Mouse (Mus musculus) layer of hippocampus, adult 9-11 months (tissue): Measurements from ENCODE around the gene Ly6g6f.

ENCODE experiments used
- DNase-seq: peaks from one replicate; pipeline ENCODE4 v3.0.0; 2022

Gene Ly6g6f

GRCm38 (mm10) chr17:35077285-35077684, 8.1 kb downstream of the Ly6g6f start:
- DNase-seq: no peak

- no peak for DNase-seq
These were observed 8.8 kb downstream of the Ly6g6f start, which contains the start of gene Ly6g6e for GRCm38 (mm10) chr17:35076507-35077176. Ly6g6e (plus strand) TSS chr17:35076902.

- no peak for DNase-seq
These were observed 11.3 kb downstream of the Ly6g6f start for GRCm38 (mm10) chr17:35074097-35074496.

GRCm38 (mm10) chr17:35071454-35071853, 14.0 kb downstream of the Ly6g6f start:
- DNase-seq: no peak

GRCm38 (mm10) chr17:35070556-35071229, 14.7 kb downstream of the Ly6g6f start:
- DNase-seq: no peak

GRCm38 (mm10) chr17:35068213-35068914, 17.0 kb downstream of the Ly6g6f start:
- DNase-seq: no peak

GRCm38 (mm10) chr17:35066084-35066483, 19.3 kb downstream of the Ly6g6f start, which contains the start of gene Mpig6b:
Mpig6b (minus strand) TSS chr17:35066184.
- DNase-seq: no peak

- no peak for DNase-seq
These were observed 20.2 kb downstream of the Ly6g6f start, which contains the start of gene Ly6g6c for GRCm38 (mm10) chr17:35064951-35065947. Ly6g6c (plus strand) TSS chr17:35065388.

GRCm38 (mm10) chr17:35064378-35064877, 21.0 kb downstream of the Ly6g6f start:
- DNase-seq: no peak

- DNase-seq: no peak
These were observed 21.9 kb downstream of the Ly6g6f start for GRCm38 (mm10) chr17:35063466-35063865.

- no peak for DNase-seq
These were observed 24.1 kb downstream of the Ly6g6f start for GRCm38 (mm10) chr17:35061299-35061698.

GRCm38 (mm10) chr17:35060737-35061297, 24.6 kb downstream of the Ly6g6f start:
- DNase-seq: no peak

- DNase-seq: no peak
These were observed 25.3 kb downstream of the Ly6g6f start for GRCm38 (mm10) chr17:35060071-35060470.

- DNase-seq: peak; percentile 76
These were observed 26.2 kb downstream of the Ly6g6f start, which contains the start of gene Ddah2 for GRCm38 (mm10) chr17:35058911-35059892. Ddah2 (plus strand) TSS chr17:35059035.

GRCm38 (mm10) chr17:35058316-35058715, 27.1 kb downstream of the Ly6g6f start:
- DNase-seq: no peak

GRCm38 (mm10) chr17:35057090-35057489, 28.3 kb downstream of the Ly6g6f start:
- DNase-seq: no peak

- no peak for DNase-seq
These were observed 29.5 kb downstream of the Ly6g6f start for GRCm38 (mm10) chr17:35055691-35056495.

GRCm38 (mm10) chr17:35052271-35052798, 33.1 kb downstream of the Ly6g6f start:
- DNase-seq: no peak
